Mouse (Mus musculus) liver, postnatal 0 days (tissue): ENCODE measurements around the gene Map2k2. TPM values are rescaled to one million over a fixed set of nuclear protein-coding genes. Genes with fewer than 3 reads are reported as not detected.

Experiments used
- ATAC-seq: fragments of 200-750 bp; cut with Nextera tagmentation; 2 replicates; pipeline ENCODE4 v1.8.0; 2017; ENCODE audit warnings: mild to moderate bottlenecking, moderate library complexity
- DNase-seq: peaks from one replicate; pipeline ENCODE4 v3.0.0-alpha.2; 2016
- H3K27ac ChIP-seq: fragments of 300-500 bp; sonication (generic); 2 replicates; pipeline ENCODE4 v1.5.1; 2014; ENCODE audit warnings: antibody characterized with exemption, moderate library complexity, mild to moderate bottlenecking, low read depth
- H3K27me3 ChIP-seq: fragments of 300-500 bp; sonication (generic); 2 replicates; pipeline ENCODE4 v1.6.1; 2014; ENCODE audit warnings: low read length, control low read depth, mixed read lengths; ENCODE audit not compliant: insufficient read depth
- H3K36me3 ChIP-seq: fragments of 300-500 bp; sonication (generic); replicated peaks from 2 replicates; pipeline ENCODE4 v1.6.1; 2014; ENCODE audit warnings: mild to moderate bottlenecking, control low read depth, low read length, moderate library complexity, mixed read lengths; ENCODE audit not compliant: insufficient read depth
- H3K4me1 ChIP-seq: fragments of 300-500 bp; sonication (generic); 2 replicates; pipeline ENCODE4 v1.6.1; 2014; ENCODE audit warnings: antibody characterized with exemption, mild to moderate bottlenecking, control low read depth; ENCODE audit not compliant: insufficient read depth
- H3K4me2 ChIP-seq: fragments of 300-500 bp; sonication (generic); 2 replicates; pipeline ENCODE4 v1.6.1; 2014; ENCODE audit warnings: low read depth, mild to moderate bottlenecking, low read length, moderate library complexity, mixed read lengths
- H3K4me3 ChIP-seq: fragments of 300-500 bp; sonication (generic); 2 replicates; pipeline ENCODE4 v1.5.1; 2014; ENCODE audit warnings: low read depth, low read length
- H3K9ac ChIP-seq: fragments of 300-500 bp; sonication (generic); replicated peaks from 2 replicates; pipeline ENCODE4 v1.6.1; 2014; ENCODE audit warnings: mild to moderate bottlenecking, moderate library complexity
- H3K9me3 ChIP-seq: fragments of 300-500 bp; sonication (generic); 2 replicates; pipeline ENCODE4 v1.6.1; 2016; ENCODE audit warnings: mild to moderate bottlenecking, control low read depth, low read length, mixed read lengths
- CTCF ChIP-seq: sonication (generic); IDR thresholded peaks from 2 replicates; pipeline ENCODE4 v1.5.1; 2016; ENCODE audit warnings: antibody characterized with exemption, low read depth
- EP300 ChIP-seq: IDR thresholded peaks from 2 replicates; pipeline ENCODE4 v1.6.1; 2016; ENCODE audit warnings: antibody characterized with exemption, low read depth, mild to moderate bottlenecking
- WGBS: fragments of 180-500 bp; shearing (Covaris S2); extraction: QIAGEN DNeasy Blood & Tissue Kit; methylation state at CpG from one replicate; pipeline ENCODE4 v1.1.7; 2014; ENCODE audit not compliant: insufficient replicate concordance; 5-methylcytosine and 5-hydroxymethylcytosine counted together
- polyA plus RNA-seq: library from polyadenylated mRNA; unstranded; fragments of >200 nt; fragmentation: Nextera tagmentation; extraction: Ambion mirVana; gene quantifications from 2 replicates; pipeline ENCODE4 v1.2.1, GENCODE M21; 2015

Gene Map2k2
- polyA plus RNA-seq, 1 experiment from 2014 or later: 93.9 TPM

- Histone ChIP-seq H3K27ac (no peak overlapping the region), H3K4me2 (no peak overlapping the region), H3K36me3 (peaks cover 50% of the 10 kb centered on the region), H3K9ac (no peak overlapping the region), H3K4me1 (peaks cover 8% of the 10 kb centered on the region), H3K9me3 (no peaks in the 10 kb centered on the region), H3K4me3 (no peak overlapping the region), H3K27me3 (no peaks in the 10 kb centered on the region)
- DNase-seq (no peak), ATAC-seq (no peak)
- WGBS: 69% methylated on average over 2 of the region's 2 CpGs
- no peak for TF ChIP-seq CTCF
- TF ChIP-seq EP300: no peak
Measured at GRCm38 (mm10) chr10:81122889-81123288, 17.2 kb downstream of the Map2k2 start.

- H3K9ac ChIP-seq: no peak overlapping the region
- no peak for ATAC-seq
- H3K27me3 ChIP-seq: no peaks in the 10 kb centered on the region
- no peak for TF ChIP-seq CTCF
- no peak for TF ChIP-seq EP300
- DNase-seq: no peak
- H3K4me3 ChIP-seq: no peak overlapping the region
- peaks cover 46% of the 10 kb centered on the region for H3K36me3 ChIP-seq
- peaks cover 14% of the 10 kb centered on the region for H3K4me1 ChIP-seq
- H3K27ac ChIP-seq: no peak overlapping the region
- no peaks in the 10 kb centered on the region for H3K9me3 ChIP-seq
- WGBS: 73% methylated on average over 11 of the region's 11 CpGs
- H3K4me2 ChIP-seq: no peak overlapping the region
Measured at GRCm38 (mm10) chr10:81123500-81123899, 17.8 kb downstream of the Map2k2 start.

GRCm38 (mm10) chr10:81134181-81134587 lies 28.5 kb downstream of the Map2k2 start:
- no peak for ATAC-seq
- Histone ChIP-seq H3K9me3 (no peaks in the 10 kb centered on the region), H3K36me3 (no peaks in the 10 kb centered on the region), H3K4me2 (peak overlapping the region; percentile 98), H3K4me1 (peaks cover 35% of the 10 kb centered on the region), H3K9ac (peak overlapping the region; percentile 100), H3K4me3 (peak overlapping the region; percentile 97), H3K27me3 (no peaks in the 10 kb centered on the region), H3K27ac (peak overlapping the region; percentile 100)
- peak; percentile 87 for DNase-seq
- TF ChIP-seq CTCF (no peak), EP300 (peak; percentile 35; the same call in 1 of the 2 replicates)
- 5% methylated on average over 16 of the region's 16 CpGs for WGBS

- peak within 1 kb of the TSS; percentile 98 for H3K4me2 ChIP-seq
- H3K9ac ChIP-seq: peak within 1 kb of the TSS; percentile 100
- peak within 1 kb of the TSS; percentile 97 for H3K4me3 ChIP-seq
- TF ChIP-seq CTCF (no peak), EP300 (peak; percentile 23; the same call in 1 of the 2 replicates)
- ATAC-seq: no peak
- peak within 1 kb of the TSS; percentile 100 for H3K27ac ChIP-seq
- no peaks in the 10 kb centered on the region for H3K9me3 ChIP-seq
- peaks cover 38% of the 10 kb centered on the region for H3K4me1 ChIP-seq
- whole genome bisulfite sequencing: 2% methylated on average over 40 of the region's 41 CpGs
- peak; percentile 75 for DNase-seq
- no peaks in the 10 kb centered on the region; the same call in 1 of the 2 replicates for H3K36me3 ChIP-seq
- no peaks in the 10 kb centered on the region for H3K27me3 ChIP-seq
Measured at GRCm38 (mm10) chr10:81134966-81135681, 29.4 kb downstream of the Map2k2 start, which contains the start of gene Zbtb7a. Zbtb7a (plus strand) TSS chr10:81135220.

GRCm38 (mm10) chr10:81135831-81136705 lies 30.4 kb downstream of the Map2k2 start:
- H3K4me1 ChIP-seq: peaks cover 43% of the 10 kb centered on the region
- peak; percentile 27 for ATAC-seq

More at GRCm38 (mm10) chr10:81135831-81136705, 30.4 kb downstream of the Map2k2 start:
- WGBS: under 1% methylated on average over 50 of the region's 86 CpGs
- TF ChIP-seq EP300 (no peak), CTCF (0 out of 2 replicates have a peak, but pooled peaks have one; percentile 5)
- Histone ChIP-seq H3K4me2 (peak overlapping the region; percentile 98), H3K27me3 (no peaks in the 10 kb centered on the region), H3K36me3 (peaks cover 5% of the 10 kb centered on the region), H3K4me3 (peak overlapping the region; percentile 97), H3K9ac (peak overlapping the region; percentile 100), H3K9me3 (no peaks in the 10 kb centered on the region), H3K27ac (peak overlapping the region; percentile 100)
- DNase-seq: peak; percentile 86
